Mouse (Mus musculus) lung, embryonic 15.5 days (tissue): Measurements from ENCODE around the gene Nr4a3. TPM values are rescaled to one million over a fixed set of nuclear protein-coding genes. Genes with fewer than 3 reads are reported as not detected.
A peak's percentile ranks its signal among the peaks of the same experiment; 100 is the strongest.

Experiments
- ATAC-seq: fragments of 200-750 bp; cut with Nextera tagmentation; 2 replicates; pipeline ENCODE4 v1.8.0; 2017; ENCODE audit warnings: moderate number of reproducible peaks, borderline replicate concordance; ENCODE audit not compliant: low FRiP score, low TSS enrichment; ENCODE audit errors: extremely low read depth
- H3K27ac ChIP-seq: fragments of 300-500 bp; sonication (generic); 2 replicates; pipeline ENCODE4 v1.5.1; 2015; ENCODE audit warnings: moderate library complexity, mild to moderate bottlenecking, inconsistent platforms
- H3K27me3 ChIP-seq: fragments of 300-500 bp; sonication (generic); 2 replicates; pipeline ENCODE4 v1.6.1; 2015; ENCODE audit warnings: inconsistent platforms
- H3K36me3 ChIP-seq: fragments of 300-500 bp; sonication (generic); 2 replicates; pipeline ENCODE4 v1.6.1; 2015; ENCODE audit warnings: inconsistent platforms
- H3K4me1 ChIP-seq: fragments of 300-500 bp; sonication (generic); 2 replicates; pipeline ENCODE4 v1.6.1; 2015; ENCODE audit warnings: inconsistent platforms
- H3K4me2 ChIP-seq: fragments of 300-500 bp; sonication (generic); 2 replicates; pipeline ENCODE4 v1.6.1; 2015; ENCODE audit warnings: inconsistent platforms, mild to moderate bottlenecking, moderate library complexity
- H3K4me3 ChIP-seq: fragments of 300-500 bp; sonication (generic); 2 replicates; pipeline ENCODE4 v1.5.1; 2015; ENCODE audit warnings: mild to moderate bottlenecking, inconsistent platforms
- H3K9ac ChIP-seq: fragments of 300-500 bp; sonication (generic); 2 replicates; pipeline ENCODE4 v1.6.1; 2015; ENCODE audit warnings: inconsistent platforms
- H3K9me3 ChIP-seq: fragments of 300-500 bp; sonication (generic); 2 replicates; pipeline ENCODE4 v1.6.1; 2016; ENCODE audit warnings: inconsistent platforms
- WGBS: fragments of 180-500 bp; shearing (Covaris S2); methylation state at CpG from one replicate; pipeline ENCODE4 v1.1.7; 2015; 5-methylcytosine and 5-hydroxymethylcytosine counted together
- polyA plus RNA-seq: library from polyadenylated mRNA; unstranded; fragments of >200 nt; fragmentation: Nextera tagmentation; extraction: Ambion mirVana; gene quantifications from 2 replicates; pipeline ENCODE4 v1.2.1, GENCODE M21; 2015

The Nr4a3 gene
- polyA plus RNA-seq, 1 experiment from 2014 or later: 0.11 TPM

GRCm38 (mm10) chr4:48042786-48043701, 1.9 kb upstream of the Nr4a3 start:
- ATAC-seq: peak; percentile 91
- Histone ChIP-seq H3K4me2 (peak overlapping the region; percentile 94), H3K9me3 (no peaks in the 10 kb centered on the region), H3K36me3 (no peaks in the 10 kb centered on the region), H3K27me3 (peaks cover 29% of the 10 kb centered on the region), H3K4me3 (peak overlapping the region; percentile 77), H3K27ac (peak overlapping the region; percentile 98), H3K4me1 (peaks cover 42% of the 10 kb centered on the region), H3K9ac (peak overlapping the region; percentile 75)
- under 1% methylated on average over 91 of the region's 105 CpGs for WGBS

DNA sequence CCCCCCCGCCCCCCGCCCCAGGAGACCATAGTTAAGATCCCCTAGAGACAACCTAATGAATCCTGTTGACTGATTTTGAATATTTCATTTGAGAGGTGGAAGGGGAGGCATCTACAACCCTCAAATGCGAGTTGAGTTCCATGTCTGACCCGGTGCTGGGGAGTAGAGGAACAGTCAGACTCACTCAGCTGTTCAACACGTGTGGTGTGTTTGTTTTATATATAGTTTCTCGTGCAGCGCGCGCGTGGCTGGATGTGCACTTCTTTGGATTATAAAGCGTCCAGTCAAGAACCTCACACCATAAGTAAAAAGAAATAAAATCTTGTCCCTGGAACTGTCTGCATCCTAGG, 837 bp upstream of the Nr4a3 start:
- Histone ChIP-seq H3K36me3 (no peaks in the 10 kb centered on the region), H3K4me2 (peak overlapping the region; percentile 94), H3K9ac (peak overlapping the region; percentile 75), H3K4me1 (peaks cover 50% of the 10 kb centered on the region), H3K4me3 (peak overlapping the region; percentile 77), H3K27me3 (peaks cover 40% of the 10 kb centered on the region), H3K9me3 (no peaks in the 10 kb centered on the region), H3K27ac (peak overlapping the region; percentile 82)
- under 1% methylated on average over 11 of the region's 11 CpGs for WGBS
- no peak for ATAC-seq

DNA sequence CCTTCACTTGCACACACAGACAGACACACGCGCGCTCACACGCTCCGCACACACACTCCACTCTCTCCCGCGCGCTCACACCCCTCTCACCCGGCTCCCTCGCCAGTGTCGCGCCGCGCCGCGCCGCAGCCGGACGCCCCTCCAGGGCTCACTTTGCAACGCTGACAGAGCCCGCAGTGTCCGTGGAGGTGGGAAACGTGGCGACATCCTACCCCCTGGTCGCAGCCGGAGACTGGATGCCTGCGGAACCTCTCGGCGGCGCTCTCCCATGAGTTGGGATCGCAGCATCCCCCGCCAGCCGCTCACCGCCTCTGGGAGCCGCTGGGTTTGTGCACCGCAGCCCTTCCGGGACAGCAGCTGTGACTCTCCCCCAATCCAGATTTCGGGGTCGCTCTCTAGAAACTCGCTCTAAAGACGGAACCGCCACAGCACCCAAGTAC, 348 bp downstream of the Nr4a3 start:
- Histone ChIP-seq H3K27me3 (peaks cover 52% of the 10 kb centered on the region), H3K27ac (no peak overlapping the region)

DNA sequence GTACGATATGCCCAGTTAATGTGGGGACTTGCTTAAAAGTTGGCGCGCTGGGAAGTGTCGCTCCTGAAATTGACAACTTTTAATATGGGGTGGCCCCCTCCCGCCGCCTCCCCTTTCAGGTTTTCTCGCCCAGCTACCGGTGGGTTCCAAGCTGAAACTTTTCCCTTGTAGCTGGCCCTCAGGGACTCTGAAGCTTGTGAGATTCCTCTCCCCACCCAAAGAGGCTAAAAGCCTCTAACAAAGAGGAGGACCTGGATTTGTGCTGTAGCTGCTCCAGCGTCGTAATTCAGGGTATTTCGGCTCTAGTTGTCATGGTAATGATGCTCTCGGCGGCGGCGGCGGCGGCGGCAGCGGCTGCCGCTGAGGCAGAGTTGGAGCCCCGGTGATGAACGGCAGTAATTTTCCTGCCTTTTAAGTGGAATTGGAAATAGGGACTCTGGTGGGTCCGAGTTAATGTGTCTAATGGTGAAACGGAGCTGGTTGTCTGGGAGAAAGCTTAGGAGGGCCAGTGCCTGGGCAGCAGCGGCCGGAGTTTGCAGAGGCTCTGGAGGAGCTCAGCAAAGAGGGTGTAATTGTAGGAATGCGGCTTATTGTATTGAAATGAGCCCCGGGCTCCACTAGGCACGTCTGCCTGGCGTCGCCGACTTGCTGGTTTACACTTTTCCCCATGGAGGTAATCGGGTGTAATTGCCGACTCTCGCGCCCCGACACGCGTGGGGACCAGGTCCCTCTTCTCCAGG, 938 bp downstream of the Nr4a3 start:
- under 1% methylated on average over 39 of the region's 39 CpGs for WGBS
- Histone ChIP-seq H3K9me3 (no peaks in the 10 kb centered on the region), H3K36me3 (no peaks in the 10 kb centered on the region), H3K4me3 (peak overlapping the region; percentile 77), H3K4me2 (peak overlapping the region; percentile 94), H3K4me1 (peaks cover 50% of the 10 kb centered on the region), H3K27ac (no peak overlapping the region), H3K27me3 (peaks cover 58% of the 10 kb centered on the region), H3K9ac (peak overlapping the region; percentile 26; the same call in 1 of the 2 replicates)
- ATAC-seq: no peak

More for the DNA sequence above, 348 bp downstream of the Nr4a3 start:
- Histone ChIP-seq H3K9ac (peak overlapping the region; percentile 75), H3K36me3 (no peaks in the 10 kb centered on the region), H3K9me3 (no peaks in the 10 kb centered on the region), H3K4me1 (peaks cover 50% of the 10 kb centered on the region), H3K4me3 (peak overlapping the region; percentile 77), H3K4me2 (peak overlapping the region; percentile 94)
- under 1% methylated on average over 42 of the region's 42 CpGs for WGBS
- no peak for ATAC-seq

DNA sequence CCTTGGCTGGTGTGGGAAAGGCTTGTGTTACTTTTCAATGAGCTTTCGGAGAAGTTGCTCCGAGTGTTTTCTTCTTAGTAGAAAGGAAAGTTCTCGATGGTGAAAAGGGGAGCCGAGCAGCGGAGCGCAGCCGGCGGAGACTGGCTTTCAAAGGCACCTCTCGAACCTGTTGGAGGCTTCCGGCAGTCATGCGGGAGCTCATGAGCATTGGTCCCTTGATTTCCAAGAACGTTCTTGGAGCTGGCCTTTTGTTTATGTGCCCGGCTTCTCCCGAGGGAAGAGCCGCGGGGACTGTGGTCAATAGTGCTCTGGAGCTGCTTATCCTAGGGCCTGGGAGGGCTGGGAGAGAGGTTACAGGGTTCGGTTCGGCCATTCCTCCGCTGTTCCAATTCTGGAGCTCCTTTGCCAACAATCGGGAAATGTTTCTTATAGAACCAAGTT, 1.5 kb downstream of the Nr4a3 start:
- no peaks in the 10 kb centered on the region for H3K36me3 ChIP-seq
- peaks cover 64% of the 10 kb centered on the region for H3K27me3 ChIP-seq
- 1% methylated on average over 20 of the region's 20 CpGs for WGBS
- no peaks in the 10 kb centered on the region for H3K9me3 ChIP-seq
- H3K9ac ChIP-seq: peak overlapping the region; percentile 26; the same call in 1 of the 2 replicates
- H3K27ac ChIP-seq: no peak overlapping the region
- H3K4me2 ChIP-seq: peak overlapping the region; percentile 94
- H3K4me1 ChIP-seq: peaks cover 51% of the 10 kb centered on the region
- no peak for ATAC-seq
- H3K4me3 ChIP-seq: peak overlapping the region; percentile 77

DNA sequence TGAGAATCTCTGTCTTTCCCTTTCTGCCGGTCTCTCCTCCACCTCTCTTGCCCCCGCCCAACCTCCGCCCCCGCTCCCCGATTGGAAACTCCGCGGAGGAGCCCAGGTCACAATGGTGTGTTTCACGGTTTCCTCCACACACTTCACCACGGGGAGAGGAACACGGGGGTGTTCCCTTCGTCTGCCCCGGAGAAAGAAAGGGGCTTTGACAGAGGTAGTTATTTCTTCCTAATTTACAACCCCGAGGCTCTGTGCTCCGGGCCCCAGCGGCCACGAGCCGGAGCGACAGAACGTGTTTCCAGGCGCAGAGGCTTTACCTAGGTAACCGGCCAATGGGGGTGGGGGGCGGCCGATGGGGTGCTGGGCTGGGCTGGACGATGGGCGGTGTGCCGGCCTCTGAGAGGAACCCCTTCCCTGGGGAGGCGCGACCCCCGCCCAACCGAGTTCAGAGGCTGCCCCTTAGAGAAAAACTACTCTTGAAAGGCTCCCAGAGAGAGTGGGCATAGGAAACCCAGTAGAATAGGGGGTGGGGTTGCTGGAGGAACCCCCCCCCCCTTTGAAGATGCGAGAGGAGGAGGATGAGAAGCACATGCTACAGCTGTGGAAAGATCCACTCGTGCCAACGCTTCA, 2.3 kb downstream of the Nr4a3 start:
- Histone ChIP-seq H3K27me3 (peaks cover 71% of the 10 kb centered on the region), H3K27ac (no peak overlapping the region), H3K9me3 (no peaks in the 10 kb centered on the region), H3K4me1 (peaks cover 52% of the 10 kb centered on the region), H3K9ac (0 out of 2 replicates have a peak overlapping the region, but pooled peaks have one; percentile 11), H3K4me2 (peak overlapping the region; percentile 94), H3K4me3 (peak overlapping the region; percentile 77), H3K36me3 (no peaks in the 10 kb centered on the region)
- no peak for ATAC-seq
- 1% methylated on average over 32 of the region's 33 CpGs for WGBS

DNA sequence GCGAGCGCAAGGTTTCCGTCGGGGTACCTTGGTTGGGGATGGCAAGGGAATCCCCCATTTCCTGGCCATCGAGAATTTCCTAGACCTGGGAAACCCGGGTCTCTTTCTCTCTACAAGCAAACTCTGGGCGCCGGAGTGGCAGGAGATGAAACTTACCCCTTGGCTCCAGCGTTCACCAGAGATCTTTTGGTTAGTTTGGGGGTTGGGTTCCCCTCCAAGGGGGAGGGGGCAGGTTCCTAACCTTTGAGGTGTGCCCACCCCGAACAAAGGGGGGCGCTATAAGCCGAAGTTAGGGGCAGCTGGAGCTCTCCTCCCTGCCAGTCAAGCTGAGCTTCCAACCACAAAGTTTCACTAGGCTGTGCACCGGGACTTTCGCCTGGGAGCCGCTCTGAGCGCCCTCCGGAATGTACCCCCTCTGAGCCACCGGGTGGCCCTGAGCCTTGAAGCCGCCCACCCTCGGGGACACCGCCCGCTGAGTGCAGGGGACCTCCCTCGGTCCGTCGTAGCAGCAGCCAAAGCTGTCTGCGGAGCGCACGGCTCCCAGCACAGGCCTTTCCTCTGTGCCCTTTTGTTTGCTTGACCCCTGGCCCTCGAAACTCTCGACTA, 2.9 kb downstream of the Nr4a3 start:
- peak overlapping the region; percentile 94 for H3K4me2 ChIP-seq
- peaks cover 50% of the 10 kb centered on the region for H3K4me1 ChIP-seq
- no peak overlapping the region for H3K9ac ChIP-seq
- H3K4me3 ChIP-seq: peak overlapping the region; percentile 77
- no peaks in the 10 kb centered on the region for H3K36me3 ChIP-seq
- no peak overlapping the region for H3K27ac ChIP-seq
- H3K27me3 ChIP-seq: peaks cover 77% of the 10 kb centered on the region
- H3K9me3 ChIP-seq: no peaks in the 10 kb centered on the region
- WGBS: 1% methylated on average over 30 of the region's 30 CpGs
- no peak for ATAC-seq

GRCm38 (mm10) chr4:48048456-48049315, 3.7 kb downstream of the Nr4a3 start:
- ATAC-seq: no peak
- peaks cover 50% of the 10 kb centered on the region for H3K4me1 ChIP-seq
- H3K9me3 ChIP-seq: no peaks in the 10 kb centered on the region
- no peaks in the 10 kb centered on the region for H3K36me3 ChIP-seq
- no peak overlapping the region for H3K27ac ChIP-seq
- H3K9ac ChIP-seq: no peak overlapping the region
- peak overlapping the region; percentile 77; the same call in 1 of the 2 replicates for H3K4me3 ChIP-seq
- WGBS: 6% methylated on average over 35 of the region's 35 CpGs
- peaks cover 86% of the 10 kb centered on the region for H3K27me3 ChIP-seq
- H3K4me2 ChIP-seq: peak overlapping the region; percentile 94

- WGBS: 54% methylated on average over 3 of the region's 3 CpGs
- Histone ChIP-seq H3K4me3 (no peak overlapping the region), H3K4me1 (peaks cover 44% of the 10 kb centered on the region), H3K4me2 (no peak overlapping the region), H3K9me3 (no peaks in the 10 kb centered on the region), H3K9ac (no peak overlapping the region), H3K36me3 (no peaks in the 10 kb centered on the region), H3K27me3 (peaks cover 97% of the 10 kb centered on the region), H3K27ac (no peak overlapping the region)
- ATAC-seq: no peak
These were observed 5.1 kb downstream of the Nr4a3 start for GRCm38 (mm10) chr4:48050020-48050419.

GRCm38 (mm10) chr4:48050442-48050841, 5.5 kb downstream of the Nr4a3 start:
- no peaks in the 10 kb centered on the region for H3K9me3 ChIP-seq
- H3K27me3 ChIP-seq: peaks cover 95% of the 10 kb centered on the region
- peaks cover 42% of the 10 kb centered on the region for H3K4me1 ChIP-seq
- ATAC-seq: no peak
- no peak overlapping the region for H3K27ac ChIP-seq
- 50% methylated on average over 5 of the region's 5 CpGs for WGBS
- H3K36me3 ChIP-seq: no peaks in the 10 kb centered on the region
- no peak overlapping the region for H3K4me3 ChIP-seq
- no peak overlapping the region for H3K9ac ChIP-seq
- no peak overlapping the region for H3K4me2 ChIP-seq
